Mouse (Mus musculus) bone marrow, adult 2 months (tissue): ENCODE measurements around the gene Phf7. TPM values are rescaled to one million over a fixed set of nuclear protein-coding genes. Genes with fewer than 3 reads are reported as not detected.

Experiments
- H3K27ac ChIP-seq: fragments of 200-500 bp; 2 replicates; pipeline ENCODE4 v1.5.1; 2012; ENCODE audit warnings: low read depth, mild to moderate bottlenecking, control low read depth, inconsistent platforms, low read length; ENCODE audit not compliant: control insufficient read depth, poor library complexity, insufficient read depth
- H3K4me1 ChIP-seq: fragments of 200-500 bp; 2 replicates; pipeline ENCODE4 v1.6.1; 2011; ENCODE audit warnings: low read length; ENCODE audit not compliant: control insufficient read depth, insufficient read depth
- H3K4me3 ChIP-seq: fragments of 200-500 bp; replicated peaks from 2 replicates; pipeline ENCODE3; 2011; ENCODE audit warnings: mild to moderate bottlenecking, low read depth, low read length, control low read depth; ENCODE audit not compliant: control insufficient read depth
- CTCF ChIP-seq: fragments of 200-500 bp; IDR thresholded peaks from 2 replicates; pipeline ENCODE4 v1.5.1; 2011; ENCODE audit warnings: low read length, control low read depth; ENCODE audit not compliant: control insufficient read depth, insufficient read depth
- POLR2A ChIP-seq: fragments of 200-500 bp; IDR thresholded peaks from 2 replicates; pipeline ENCODE4 v1.6.1; 2011; ENCODE audit warnings: low read depth, mild to moderate bottlenecking, control low read depth, low read length, borderline replicate concordance; ENCODE audit not compliant: control insufficient read depth
- WGBS: fragments of 180-500 bp; shearing (Covaris S2); methylation state at CpG from one replicate; pipeline ENCODE4 v1.1.7; 2018; 5-methylcytosine and 5-hydroxymethylcytosine counted together
- polyA plus RNA-seq: library from polyadenylated mRNA; stranded (reverse); fragments of >200 nt; gene quantifications from 2 replicates; pipeline ENCODE4 v1.2.4, GENCODE M21; 2011; ENCODE audit warnings: low replicate concordance; ENCODE audit not compliant: missing spikeins, insufficient read depth, insufficient read length

Gene Phf7
- polyA plus RNA-seq, 1 experiment = 9.9 TPM

DNA sequence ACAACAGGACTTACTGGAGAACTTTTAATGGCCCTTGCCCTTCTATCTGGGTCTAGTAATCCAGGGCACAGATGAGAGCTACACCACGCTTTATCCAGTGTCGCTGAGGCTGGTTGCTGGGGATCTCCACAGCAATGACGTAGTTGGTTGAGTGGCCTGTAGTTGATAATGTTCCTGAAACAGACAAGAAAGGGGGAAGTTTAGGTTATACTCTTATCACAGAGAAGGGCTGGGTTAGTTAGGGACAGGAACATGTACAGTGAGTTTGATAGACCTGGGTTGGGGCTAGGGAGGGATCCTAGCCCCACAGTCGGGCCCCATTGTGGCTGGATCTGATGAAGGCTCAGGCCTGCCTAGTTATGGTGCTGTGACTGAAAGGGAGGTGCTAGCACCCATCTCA lies 9.3 kb upstream of the Phf7 start:
- H3K4me1 ChIP-seq = 0 out of 2 replicates have a peak, but pooled peaks cover 2% of the 10 kb centered on the region
- H3K4me3 ChIP-seq = no peak overlapping the region
- peak overlapping the region; percentile 21; the same call in 1 of the 2 replicates for H3K27ac ChIP-seq
- 67% methylated on average over 4 of the region's 4 CpGs for WGBS
- TF ChIP-seq POLR2A (no peak), CTCF (no peak)

DNA sequence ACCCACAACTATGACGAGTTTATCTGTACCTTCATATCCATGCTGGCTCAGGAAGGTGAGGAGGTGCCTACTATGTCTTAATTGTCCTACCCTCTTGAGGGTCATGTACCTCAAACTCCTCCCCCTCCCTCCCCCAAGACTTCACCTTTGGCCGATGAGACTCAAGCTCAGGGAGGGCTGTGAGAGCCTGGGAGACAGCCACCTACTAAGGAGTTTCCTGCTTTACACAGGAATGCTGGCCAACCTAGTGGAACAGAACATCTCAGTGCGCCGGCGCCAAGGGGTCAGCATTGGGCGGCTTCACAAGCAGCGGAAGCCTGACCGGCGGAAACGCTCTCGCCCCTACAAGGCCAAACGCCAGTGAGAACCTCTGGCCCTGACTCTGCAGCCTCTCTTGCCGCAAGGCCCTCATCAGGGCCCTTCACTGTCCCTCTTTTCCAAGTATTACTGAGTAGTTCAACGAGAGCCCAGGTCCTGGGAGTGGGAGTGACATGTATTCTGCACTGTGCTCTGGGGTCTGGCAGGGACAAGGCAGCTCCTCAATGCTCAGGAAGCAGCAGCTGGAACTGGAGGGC lies 7.4 kb upstream of the Phf7 start:
- H3K4me1 ChIP-seq = 0 out of 2 replicates have a peak, but pooled peaks cover 2% of the 10 kb centered on the region
- no peak overlapping the region for H3K4me3 ChIP-seq
- 93% methylated on average over 14 of the region's 14 CpGs for WGBS
- H3K27ac ChIP-seq = no peak overlapping the region
- TF ChIP-seq POLR2A (no peak), CTCF (no peak)

DNA sequence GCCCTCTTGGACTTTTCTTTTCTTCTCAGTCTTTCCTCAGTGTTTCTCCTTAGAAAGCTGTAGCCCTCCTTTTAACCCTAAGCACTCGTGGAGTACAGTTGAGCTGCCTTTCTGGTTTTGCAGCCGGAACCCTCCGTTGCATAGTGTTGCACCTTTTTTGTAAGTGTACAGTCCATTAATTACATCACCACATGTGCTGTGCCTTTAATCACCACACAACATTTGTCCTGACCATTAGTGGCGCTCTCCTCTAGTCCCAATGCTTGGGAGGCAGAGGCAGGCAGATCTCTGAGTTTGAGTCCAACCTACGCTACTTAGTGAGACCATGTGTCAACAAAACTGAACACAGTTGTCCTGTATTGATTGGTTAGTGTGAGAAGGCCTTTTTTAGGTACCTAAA lies 974 bp upstream of the Phf7 start:
- TF ChIP-seq POLR2A (no peak), CTCF (no peak)
- no peak overlapping the region for H3K27ac ChIP-seq

DNA sequence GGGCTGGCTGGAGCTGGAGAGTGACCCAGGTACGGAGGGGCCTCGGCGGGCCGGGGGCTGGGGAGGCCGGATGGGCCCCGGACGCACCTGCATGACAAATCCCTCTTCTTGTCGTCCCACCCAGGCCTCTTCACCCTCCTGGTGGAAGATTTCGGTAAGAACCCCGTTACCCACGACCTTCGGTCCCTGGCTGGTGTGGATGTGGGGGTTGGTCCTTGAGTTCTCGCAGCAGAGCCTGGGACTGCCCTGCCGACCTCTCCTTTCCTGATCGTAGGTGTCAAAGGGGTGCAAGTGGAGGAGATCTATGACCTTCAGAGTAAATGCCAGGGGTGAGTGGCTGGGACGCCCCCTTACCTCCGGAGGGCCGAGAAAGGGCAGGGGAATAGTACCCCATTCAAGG lies 509 bp upstream of the Phf7 start:
- WGBS = 2% methylated on average over 18 of the region's 18 CpGs
- Histone ChIP-seq H3K27ac (peak overlapping the region; percentile 98), H3K4me3 (peak overlapping the region; percentile 85), H3K4me1 (peaks cover 1% of the 10 kb centered on the region; the same call in 1 of the 2 replicates)
- TF ChIP-seq POLR2A (no peak), CTCF (no peak)

More for the DNA sequence above, 974 bp upstream of the Phf7 start:
- 80% methylated on average over 5 of the region's 5 CpGs for WGBS
- peak overlapping the region; percentile 85 for H3K4me3 ChIP-seq
- H3K4me1 ChIP-seq = peaks cover 1% of the 10 kb centered on the region; the same call in 1 of the 2 replicates

DNA sequence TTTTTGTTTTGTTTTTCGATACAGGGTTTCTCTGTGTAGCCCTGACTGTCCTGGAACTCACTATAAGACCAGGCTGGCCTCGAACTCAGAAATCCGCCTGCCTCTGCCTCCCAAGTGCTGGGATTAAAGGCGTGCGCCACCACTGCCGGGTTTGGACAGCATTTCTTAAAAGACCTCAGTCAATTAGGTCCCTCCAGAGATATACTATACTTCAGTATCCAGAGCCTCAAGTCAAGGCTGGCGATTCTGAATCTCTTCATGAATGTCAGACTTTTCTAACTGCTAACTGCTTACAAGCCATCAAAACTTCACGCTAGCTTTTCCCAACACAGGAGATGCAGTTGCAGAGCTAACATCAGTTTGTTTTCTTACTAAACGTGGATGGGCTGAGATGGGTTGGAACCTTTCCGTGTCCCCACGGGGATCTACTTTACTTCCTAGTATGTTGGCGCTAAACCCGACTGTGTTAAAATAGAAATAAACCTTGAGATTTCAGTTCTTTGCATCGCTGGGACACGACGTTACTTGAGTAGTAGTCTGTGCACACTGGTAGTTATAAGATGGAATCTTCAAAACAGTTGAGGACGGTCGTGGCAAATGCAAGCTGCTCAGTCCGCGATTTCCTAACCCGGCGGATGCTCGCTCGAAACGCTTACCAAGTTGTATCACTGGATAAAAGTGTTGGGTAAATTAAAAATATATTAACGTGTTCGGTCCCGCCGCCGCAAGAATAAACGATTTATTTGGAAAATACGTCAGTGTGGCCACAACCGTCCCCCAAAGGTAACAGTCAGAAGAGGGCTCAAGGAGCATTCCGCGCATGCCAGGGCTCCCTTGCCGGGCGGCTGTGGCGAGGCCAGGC lies 664 bp downstream of the Phf7 start:
- 9% methylated on average over 38 of the region's 38 CpGs for WGBS
- Histone ChIP-seq H3K4me3 (peak overlapping the region; percentile 85), H3K4me1 (peaks cover 1% of the 10 kb centered on the region; the same call in 1 of the 2 replicates), H3K27ac (peak overlapping the region; percentile 98)
- TF ChIP-seq CTCF = no peak
- no peak for TF ChIP-seq POLR2A

DNA sequence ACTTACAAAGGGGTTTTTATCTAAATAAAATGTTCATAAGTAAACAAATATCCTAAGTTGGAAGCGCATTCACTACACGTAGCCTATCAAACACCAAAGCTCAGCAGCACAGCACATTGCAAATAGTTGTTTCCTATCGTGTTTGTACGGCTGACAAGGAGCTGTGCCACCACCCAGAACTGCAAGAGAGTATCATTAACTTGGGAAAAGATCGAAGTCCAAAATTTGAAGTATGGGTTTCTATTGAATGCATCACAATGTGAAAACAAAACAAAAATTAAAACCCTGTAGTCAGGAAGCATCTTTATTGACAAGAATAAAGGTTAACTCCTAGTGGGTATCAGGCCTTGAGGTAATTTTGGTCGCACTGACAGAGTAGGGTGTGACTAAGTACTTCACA lies 2.7 kb downstream of the Phf7 start:
- Histone ChIP-seq H3K27ac (no peak overlapping the region), H3K4me1 (peaks cover 1% of the 10 kb centered on the region; the same call in 1 of the 2 replicates), H3K4me3 (no peak overlapping the region)
- 85% methylated on average over 6 of the region's 6 CpGs for WGBS
- no peak for TF ChIP-seq CTCF
- TF ChIP-seq POLR2A = no peak

DNA sequence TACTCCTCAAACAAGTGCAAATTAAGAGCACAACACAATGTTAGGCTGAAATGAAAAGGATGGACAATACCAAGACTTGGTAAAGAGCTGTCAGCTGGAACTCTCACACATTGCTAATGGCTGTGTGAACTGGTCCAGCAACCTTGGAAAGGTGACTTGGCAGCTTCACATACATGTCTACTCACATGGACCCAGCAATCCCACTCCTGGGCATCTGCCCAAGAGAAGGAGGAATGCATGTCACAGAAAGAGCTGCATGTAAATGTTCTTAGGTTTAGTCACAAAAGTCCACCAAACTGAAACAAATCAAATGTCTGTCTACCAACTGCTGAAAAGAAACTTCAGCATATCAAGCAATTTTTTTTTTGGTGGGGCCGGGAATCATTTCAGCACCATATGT lies 5.2 kb downstream of the Phf7 start:
- WGBS = 90% methylated on average over 1 of the region's 1 CpGs
- Histone ChIP-seq H3K27ac (no peak overlapping the region), H3K4me3 (no peak overlapping the region), H3K4me1 (no peaks in the 10 kb centered on the region; the same call in 1 of the 2 replicates)
- no peak for TF ChIP-seq POLR2A
- TF ChIP-seq CTCF = no peak

DNA sequence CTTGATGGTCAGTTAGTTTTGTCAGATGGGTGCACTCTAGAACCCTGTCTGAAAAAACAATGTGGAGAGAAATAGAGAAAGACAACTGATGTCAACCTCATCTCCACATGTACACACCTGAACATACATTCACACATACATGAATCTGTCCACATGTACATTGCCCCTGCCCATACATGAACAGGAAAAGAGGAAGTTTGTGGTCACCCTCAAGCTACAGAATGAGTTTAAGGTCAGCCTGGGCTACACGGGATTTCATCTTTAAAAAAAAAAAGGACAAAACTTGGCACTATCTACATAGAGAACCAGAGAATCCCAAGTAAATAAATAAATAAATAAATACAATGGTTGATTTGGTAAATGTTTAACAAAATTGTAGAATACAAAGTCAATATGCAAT lies 6.3 kb downstream of the Phf7 start:
- Histone ChIP-seq H3K4me3 (no peak overlapping the region), H3K4me1 (no peaks in the 10 kb centered on the region; the same call in 1 of the 2 replicates), H3K27ac (no peak overlapping the region)
- 4% methylated on average over 1 of the region's 1 CpGs for WGBS
- TF ChIP-seq CTCF (no peak), POLR2A (no peak)
